Mouse (Mus musculus): ENCODE results near the gene Ociad1. TPM values are rescaled to one million over a fixed set of nuclear protein-coding genes. Genes with fewer than 3 reads are reported as not detected.

The Ociad1 gene
- total RNA-seq, 2 experiments from 2014 or later, result 463 to 472 TPM

DNA sequence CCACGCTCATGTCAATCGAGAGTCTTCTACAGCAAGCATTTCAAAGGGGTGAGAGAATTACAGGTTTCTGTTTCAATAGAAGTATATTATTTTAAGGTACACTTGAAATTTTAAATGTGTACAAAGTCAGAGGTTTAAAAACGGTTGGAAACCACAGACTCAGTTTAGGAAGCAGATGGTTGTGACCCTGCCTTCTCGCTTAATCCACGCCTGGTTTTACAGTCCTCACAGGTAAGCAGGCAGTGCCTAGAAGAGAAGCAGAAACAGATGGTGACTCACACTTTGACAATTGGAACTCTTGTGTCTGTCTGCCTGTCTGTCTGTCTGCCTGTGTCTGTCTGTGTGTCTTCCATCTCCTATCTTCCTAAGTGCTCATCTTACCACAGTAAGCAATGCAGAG lies 31.0 kb downstream of the Ociad1 start:
- H3K27ac ChIP-seq, result no peak overlapping the region
- TF ChIP-seq CTCF (conservative IDR thresholded peaks at IDR 0.05), result no peak
- DNase-seq (ENCODE audit: low spot score in 2 of 2), result no peak
- H3K4me3 ChIP-seq, result no peak overlapping the region

DNA sequence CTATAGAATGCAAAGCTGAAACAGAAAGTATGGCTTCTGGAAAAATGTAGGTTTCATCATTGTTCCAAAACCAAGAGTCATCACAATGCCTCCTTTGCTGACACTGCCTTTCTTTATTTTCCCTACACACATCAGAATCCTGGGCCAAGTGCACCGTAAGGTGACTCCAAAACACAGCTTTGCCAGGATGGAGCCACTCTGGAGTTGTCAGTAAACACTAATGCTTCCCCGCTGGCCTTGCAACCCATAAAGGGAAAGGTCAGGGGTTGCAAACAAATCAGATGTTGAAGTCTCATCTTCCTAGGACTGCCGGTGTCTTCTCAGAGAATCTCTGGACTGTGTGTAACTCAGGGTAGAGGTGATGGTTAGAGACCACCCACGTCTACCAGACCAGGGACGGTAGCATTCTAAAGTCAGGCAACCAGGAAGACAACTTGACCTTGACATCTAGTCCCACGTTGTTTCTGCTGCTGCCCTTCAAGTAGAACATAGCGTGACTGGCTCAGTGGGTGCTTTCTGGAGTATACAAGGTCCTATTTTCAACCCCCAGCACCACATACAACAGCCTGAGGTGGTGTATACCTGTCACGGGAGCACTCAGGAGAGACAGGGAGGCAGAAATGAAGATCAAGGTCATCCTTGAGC lies 32.1 kb downstream of the Ociad1 start:
- Histone ChIP-seq H3K4me3 (no peak overlapping the region), H3K27ac (no peak overlapping the region)
- no peak for DNase-seq (ENCODE audit: low spot score in 2 of 2)
- no peak for TF ChIP-seq CTCF (conservative IDR thresholded peaks at IDR 0.05)

DNA sequence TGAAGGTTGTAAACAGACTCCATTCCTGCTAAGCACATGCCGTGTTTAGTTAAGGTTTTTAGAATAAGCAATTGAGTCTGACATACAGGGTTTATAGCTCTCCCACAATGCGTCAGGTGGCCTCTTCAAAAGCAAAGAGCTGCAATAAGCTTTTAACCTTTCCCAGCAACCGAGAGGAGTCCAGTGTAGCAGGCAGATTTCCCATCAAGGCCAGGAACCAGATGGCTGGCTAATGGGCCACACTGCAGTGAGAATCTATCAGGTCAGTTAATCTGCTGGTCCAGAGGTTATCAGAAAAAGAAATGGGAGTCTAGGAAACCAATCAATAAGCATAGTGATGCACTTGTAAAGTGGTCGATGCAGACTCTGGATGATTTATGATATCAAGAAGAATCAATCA lies 38.4 kb downstream of the Ociad1 start:
- peak overlapping the region; percentile 72 for H3K27ac ChIP-seq
- no peak for TF ChIP-seq CTCF (conservative IDR thresholded peaks at IDR 0.05)
- DNase-seq (ENCODE audit: low spot score in 2 of 2), result no peak

DNA sequence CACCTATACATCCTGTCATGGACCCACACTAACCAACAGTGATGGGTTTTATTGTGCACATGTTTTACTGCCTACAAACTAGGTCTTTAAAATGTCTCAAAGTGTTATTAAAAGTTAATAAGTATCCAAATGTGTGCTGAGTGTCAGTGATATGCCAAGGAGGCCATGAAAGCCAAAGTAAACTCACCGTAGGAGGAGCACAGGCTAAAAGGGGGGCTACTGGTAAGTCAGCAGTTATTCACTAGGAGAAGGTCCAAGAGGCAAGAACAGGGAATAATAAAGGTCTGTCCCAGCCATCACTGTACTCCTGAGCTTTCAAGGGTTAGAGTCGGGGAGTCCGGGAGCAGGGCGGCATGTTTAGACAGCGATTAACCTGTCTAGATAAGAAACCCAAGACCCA lies 43.9 kb downstream of the Ociad1 start:
- Histone ChIP-seq H3K4me3 (peak overlapping the region; percentile 71; the same call in 1 of the 2 replicates), H3K27ac (peak overlapping the region; percentile 97; the same call in 1 of the 2 replicates)
- no peak for DNase-seq (ENCODE audit: low spot score in 2 of 2)
- TF ChIP-seq CTCF (conservative IDR thresholded peaks at IDR 0.05), result no peak

More for the DNA sequence above, 38.4 kb downstream of the Ociad1 start:
- no peak overlapping the region for H3K4me3 ChIP-seq

DNA sequence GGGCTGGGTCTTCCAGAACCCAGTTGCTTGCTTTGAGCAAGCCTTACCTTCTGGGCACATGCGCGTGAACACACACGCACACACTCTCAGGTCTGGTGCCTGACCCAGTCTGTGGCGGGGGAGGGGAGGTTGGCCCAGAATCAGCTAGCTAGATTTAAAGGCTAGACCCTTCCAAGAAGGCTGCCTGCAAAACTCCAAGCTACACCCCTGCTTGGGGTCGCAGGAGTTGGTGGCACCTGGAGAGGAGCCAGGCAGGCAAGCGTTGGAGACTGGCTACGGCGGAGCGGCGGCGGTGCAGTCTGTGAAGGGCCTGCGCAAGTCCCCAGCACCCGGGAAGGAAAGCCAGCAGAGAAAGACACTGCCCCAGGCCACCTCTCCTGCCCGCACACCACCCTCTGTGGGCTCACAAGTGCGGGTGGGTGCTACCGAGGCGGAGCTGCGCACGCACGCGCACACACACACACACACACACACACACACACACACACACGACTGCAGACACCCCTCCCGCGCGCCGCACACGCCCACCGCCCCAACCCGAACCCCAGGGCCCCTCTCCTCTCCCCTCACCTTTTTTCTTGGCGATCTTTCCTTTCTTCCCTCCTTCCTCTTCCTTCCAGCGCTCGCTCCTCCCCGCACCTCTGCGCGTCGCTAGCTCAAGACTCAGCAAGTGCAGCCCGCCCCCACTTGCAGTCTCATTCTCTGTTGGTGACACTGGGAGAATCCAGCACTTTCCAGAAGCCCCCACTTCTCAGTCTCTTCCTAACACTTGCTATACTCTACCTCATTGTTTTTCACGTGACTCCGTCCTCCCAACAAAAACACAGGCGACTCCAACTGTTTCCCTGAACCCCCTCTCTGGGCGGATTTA lies 45.6 kb downstream of the Ociad1 start:
- H3K27ac ChIP-seq, result peak overlapping the region; percentile 97
- peak overlapping the region; percentile 71 for H3K4me3 ChIP-seq
- no peak for TF ChIP-seq CTCF (conservative IDR thresholded peaks at IDR 0.05)
- DNase-seq (ENCODE audit: low spot score in 2 of 2), result peak; percentile 52 to 58

DNA sequence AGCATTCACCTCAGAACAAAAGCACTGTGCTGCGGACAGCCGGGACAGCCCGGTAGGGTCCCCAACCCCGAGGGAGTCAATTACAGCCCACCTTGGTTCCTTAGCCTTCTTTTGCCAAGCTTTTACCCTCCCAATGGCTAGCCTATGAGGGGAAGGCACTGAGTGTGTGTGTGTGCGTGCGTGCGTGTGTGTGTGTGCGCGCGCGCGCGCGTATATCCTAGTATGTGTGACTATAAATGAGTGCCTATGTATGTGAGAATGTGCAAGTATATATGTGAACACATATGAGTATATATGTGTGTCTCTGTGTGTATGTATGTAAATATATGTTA lies 46.2 kb downstream of the Ociad1 start:
- TF ChIP-seq CTCF (conservative IDR thresholded peaks at IDR 0.05), result no peak
- H3K4me3 ChIP-seq, result peak overlapping the region; percentile 71
- no peak for DNase-seq (ENCODE audit: low spot score in 2 of 2)
- H3K27ac ChIP-seq, result peak overlapping the region; percentile 97

DNA sequence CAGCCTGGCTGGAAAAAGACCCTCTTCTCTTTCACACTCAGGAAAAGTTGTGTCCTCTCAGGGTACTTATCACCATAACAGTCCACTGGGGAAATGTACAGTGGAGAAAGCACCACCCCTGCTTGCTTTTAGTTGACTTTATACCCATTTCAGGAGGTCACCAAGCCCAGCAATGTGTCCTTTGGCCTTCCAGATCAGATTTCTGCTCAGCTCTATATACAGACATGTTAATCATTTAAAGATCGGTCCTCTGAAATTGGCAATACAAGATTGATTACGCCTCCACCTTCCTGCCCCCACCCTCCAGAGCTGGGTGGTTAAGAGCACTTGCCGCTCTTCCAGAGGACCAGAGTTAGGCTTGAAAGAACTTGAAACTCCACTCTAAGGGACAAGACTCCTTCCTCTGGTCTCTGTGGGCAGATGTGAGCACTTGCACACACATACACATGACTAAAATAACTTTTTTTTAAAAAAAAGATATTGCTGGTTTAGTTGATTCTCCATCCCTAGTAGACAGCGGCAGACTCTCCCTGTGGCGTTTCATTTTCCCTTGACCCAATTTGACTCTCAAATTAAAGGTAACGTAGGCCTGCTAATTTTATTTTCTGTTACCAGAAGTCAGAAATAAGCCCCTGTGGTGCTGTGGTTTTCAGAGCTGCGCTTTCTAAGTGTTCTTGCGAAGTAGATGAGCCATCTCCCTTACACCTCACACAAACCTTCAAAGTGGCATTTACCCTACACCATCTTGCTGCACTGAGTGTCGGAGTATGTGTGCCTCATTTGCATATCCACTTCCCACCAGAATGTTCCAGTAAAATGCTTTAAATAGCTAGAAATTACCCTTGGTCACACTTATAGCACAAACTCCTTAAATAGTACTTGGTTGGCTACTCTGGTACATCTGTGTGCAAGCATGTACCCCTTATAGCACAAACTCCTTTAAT lies 47.5 kb downstream of the Ociad1 start:
- TF ChIP-seq CTCF (conservative IDR thresholded peaks at IDR 0.05), result no peak
- Histone ChIP-seq H3K27ac (no peak overlapping the region), H3K4me3 (no peak overlapping the region)
- DNase-seq (ENCODE audit: low spot score in 2 of 2), result no peak

DNA sequence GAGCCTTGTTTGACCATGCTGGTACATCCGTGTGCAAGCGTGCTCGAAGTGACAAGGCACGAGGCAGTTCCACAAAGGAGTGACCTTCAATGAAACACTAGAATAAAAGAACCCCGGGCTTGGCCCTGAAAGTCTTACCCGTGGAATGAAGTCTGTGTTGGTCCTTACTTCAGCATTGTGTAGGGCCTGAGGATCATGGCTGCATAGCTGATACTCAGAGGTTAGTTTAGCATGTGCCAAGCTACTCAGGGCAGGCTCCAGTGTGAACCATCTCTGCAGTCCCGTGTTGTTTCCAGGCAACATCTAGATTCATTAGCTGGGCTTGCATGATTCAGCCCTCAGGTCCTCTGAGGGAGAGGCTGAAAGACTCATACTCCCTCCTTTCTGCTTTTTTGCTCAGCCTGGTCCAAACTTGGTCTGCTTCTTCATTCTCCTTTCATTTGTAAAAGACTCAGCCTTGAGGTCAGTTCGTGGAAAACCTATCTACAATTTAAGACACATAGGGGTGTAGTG lies 48.2 kb downstream of the Ociad1 start, which contains the start of gene Ociad2:
Ociad2 (minus strand) TSS at position 306 of the 513 bp plus-strand sequence.
- Histone ChIP-seq H3K27ac (no peak within 1 kb of the TSS), H3K4me3 (no peak within 1 kb of the TSS)
- TF ChIP-seq CTCF (conservative IDR thresholded peaks at IDR 0.05), result no peak
- no peak for DNase-seq (ENCODE audit: low spot score in 2 of 2)

DNA sequence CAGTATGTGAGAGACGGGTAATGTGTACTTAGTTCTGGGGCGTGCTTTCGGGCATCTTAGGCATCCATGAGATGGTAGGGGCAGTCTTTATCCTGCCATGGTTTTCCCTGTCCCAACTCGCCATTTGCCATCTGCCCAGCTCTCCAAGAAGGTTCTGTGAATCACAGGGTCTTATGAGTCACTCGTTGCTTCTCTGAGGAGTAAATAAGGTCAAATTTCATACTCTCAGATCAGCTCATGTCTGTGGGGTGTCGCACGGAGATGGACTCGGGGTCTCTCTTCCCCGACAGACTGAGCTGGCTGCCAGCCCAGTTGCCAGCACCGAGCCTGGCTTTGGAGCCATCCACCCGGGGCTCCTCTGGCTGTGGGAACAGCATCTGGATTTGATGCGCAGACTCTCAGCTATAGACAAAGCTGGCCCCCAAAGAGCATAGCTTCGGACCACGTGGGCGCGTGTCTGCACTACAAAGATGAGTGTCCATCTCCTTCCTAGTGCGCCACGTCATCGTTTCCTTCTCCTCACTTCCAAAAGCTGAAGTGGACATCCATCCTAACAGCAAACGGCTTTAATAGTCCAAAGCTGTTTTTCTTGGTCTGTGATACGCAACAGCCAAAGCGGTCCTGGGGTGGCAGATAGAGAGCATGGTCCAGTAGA lies 50.2 kb downstream of the Ociad1 start:
- no peak for DNase-seq (ENCODE audit: low spot score in 2 of 2)
- peak overlapping the region; percentile 84; the same call in 1 of the 2 replicates for H3K27ac ChIP-seq
- H3K4me3 ChIP-seq, result no peak overlapping the region
- no peak for TF ChIP-seq CTCF (conservative IDR thresholded peaks at IDR 0.05)

DNA sequence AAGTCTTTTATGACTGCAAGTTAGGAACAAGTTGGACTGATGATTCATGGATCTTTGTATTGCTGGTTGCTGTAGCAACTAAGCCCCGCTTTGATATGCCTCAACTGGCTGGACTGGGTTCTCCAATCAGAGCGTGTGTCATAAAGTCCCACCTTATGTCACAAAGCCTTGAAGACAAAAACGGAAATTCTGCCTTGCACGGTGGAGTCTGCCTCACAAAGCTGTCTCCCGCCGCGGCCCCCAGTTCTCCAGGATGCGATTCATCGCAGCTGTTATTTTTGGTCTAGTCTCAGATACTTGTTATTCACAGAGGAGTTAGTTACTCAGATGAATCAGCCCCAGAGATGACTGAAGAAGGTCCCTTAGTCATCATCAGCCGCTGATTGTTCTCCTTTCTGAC lies 51.7 kb downstream of the Ociad1 start:
- peak; percentile 61 to 88 for DNase-seq (ENCODE audit: low spot score in 2 of 2)
- TF ChIP-seq CTCF (conservative IDR thresholded peaks at IDR 0.05), result no peak

DNA sequence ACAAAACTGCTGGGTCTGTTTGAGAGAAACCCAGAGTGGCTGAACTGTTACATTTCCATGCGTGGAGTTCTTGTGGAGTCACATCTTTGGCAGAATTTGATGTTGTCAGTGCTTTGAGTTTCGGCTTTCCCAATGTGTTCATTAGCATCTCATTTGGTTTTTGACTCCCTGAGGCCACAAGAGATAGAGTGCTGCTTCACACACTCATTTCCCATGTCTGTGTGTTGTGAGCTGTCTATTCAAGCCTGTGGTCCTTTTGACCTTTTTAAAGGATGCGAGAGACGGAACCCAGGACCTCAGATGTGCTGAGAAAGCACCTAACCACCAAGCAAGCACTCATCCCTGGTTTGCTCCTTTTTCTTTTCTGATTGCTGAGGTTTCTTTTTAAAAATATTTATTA lies 52.7 kb downstream of the Ociad1 start:
- TF ChIP-seq CTCF (conservative IDR thresholded peaks at IDR 0.05), result no peak
- DNase-seq (ENCODE audit: low spot score in 2 of 2), result no peak
- no peak overlapping the region for H3K4me3 ChIP-seq
- peak overlapping the region; percentile 84 for H3K27ac ChIP-seq

More for the DNA sequence above, 51.7 kb downstream of the Ociad1 start:
- Histone ChIP-seq H3K4me3 (no peak overlapping the region), H3K27ac (peak overlapping the region; percentile 84)

DNA sequence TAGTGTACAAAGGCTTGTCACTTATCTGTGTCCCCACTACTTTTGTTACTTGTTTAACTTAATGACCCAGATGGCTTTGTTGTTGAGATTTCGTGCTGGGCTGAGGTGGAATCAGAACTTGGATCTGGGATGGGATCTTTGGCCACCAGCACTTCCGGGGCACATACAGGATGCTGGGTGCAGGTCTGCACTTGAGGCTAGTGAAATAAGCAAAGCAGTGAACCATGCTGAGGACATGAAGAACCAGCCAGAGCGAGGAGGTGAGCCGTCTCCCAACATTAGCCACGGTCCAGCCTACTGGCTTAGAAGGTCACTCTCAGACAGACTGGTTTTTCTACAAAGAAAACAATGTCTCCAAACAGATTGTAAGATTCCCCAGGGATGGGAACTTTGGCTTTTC lies 56.9 kb downstream of the Ociad1 start:
- Histone ChIP-seq H3K4me3 (no peak overlapping the region), H3K27ac (no peak overlapping the region)
- no peak for DNase-seq (ENCODE audit: low spot score in 2 of 2)
- TF ChIP-seq CTCF (conservative IDR thresholded peaks at IDR 0.05), result no peak
